Mouse (Mus musculus) adrenal gland, postnatal 14 days (tissue): Measurements from ENCODE around the gene Serpinb2. TPM values are rescaled to one million over a fixed set of nuclear protein-coding genes. Genes with fewer than 3 reads are reported as not detected.

ENCODE experiments used
- DNase-seq: peaks from one replicate; pipeline ENCODE4 v3.0.0; 2021; ENCODE audit warnings: mixed read lengths
- total RNA-seq: library from RNA; stranded (reverse); gene quantifications from 2 replicates; pipeline ENCODE4 v1.2.3, GENCODE M21; 2021

Serpinb2 gene
- total RNA-seq, 1 experiment from 2014 or later = 0.41 TPM

GRCm38 (mm10) chr1:107582900-107583299 lies 71.7 kb downstream of the Serpinb2 start:
- no peak for DNase-seq

- DNase-seq = no peak
Measured at GRCm38 (mm10) chr1:107583958-107584376, 72.7 kb downstream of the Serpinb2 start.

- no peak for DNase-seq
Measured at GRCm38 (mm10) chr1:107584932-107585331, 73.7 kb downstream of the Serpinb2 start.

Other genes with a start within 250 kb of the Serpinb2 start
- not detected in 2 replicates for gene Serpinb3b, start 233.1 kb upstream of the Serpinb2 start, total RNA-seq
- not detected in 2 replicates for gene Serpinb3c, start 233.1 kb upstream of the Serpinb2 start, total RNA-seq
- gene Serpinb11, start 150.2 kb upstream of the Serpinb2 start, total RNA-seq = not detected in 2 replicates
- not detected in 2 replicates for gene Serpinb7, start 111.8 kb upstream of the Serpinb2 start, total RNA-seq
- 4.0 and 6.0 TPM in 2 replicates for gene Serpinb8, start 78.6 kb downstream of the Serpinb2 start, total RNA-seq